Mouse (Mus musculus): ENCODE measurements at regions not wholly inside any gene's neighbourhood (a gene's known extent, or its start where the extent isn't known, plus 50 kb on each side); places are given as distances from the start of the nearest gene placed in this dataset.

GRCm38 (mm10) chr3:100773237-100773636 lies 52.0 kb upstream of the Vtcn1 start:
- no peak overlapping the region for H3ac ChIP-seq (ENCODE audit: control insufficient read depth, insufficient read length)
- H3K4me3 ChIP-seq, result no peak overlapping the region
- H3K27me3 ChIP-seq (ENCODE audit: control insufficient read depth, insufficient read depth, insufficient read length), result peaks cover 45% of the 10 kb centered on the region
- H3K4me2 ChIP-seq (ENCODE audit: low read depth), result no peak overlapping the region
- H3K79me2 ChIP-seq (ENCODE audit: control insufficient read depth, insufficient read depth), result no peaks in the 10 kb centered on the region
- TF ChIP-seq TCF3 (IDR thresholded peaks at IDR 0.05; ENCODE audit: insufficient read length, low read depth) (no peak), MYOD1 (IDR thresholded peaks at IDR 0.05; ENCODE audit: control insufficient read depth in 1 of 3, insufficient read length in 2 of 3, low read depth in 2 of 3) (no peak), REST (IDR thresholded peaks at IDR 0.05; ENCODE audit: insufficient read depth, insufficient read length) (no peak), USF1 (IDR thresholded peaks at IDR 0.05; ENCODE audit: low read depth) (no peak), MAX (IDR thresholded peaks at IDR 0.05; ENCODE audit: low read depth) (no peak), POLR2AphosphoS2 (IDR thresholded peaks at IDR 0.05; ENCODE audit: insufficient read length, low read depth) (no peak), TCF12 (IDR thresholded peaks at IDR 0.05; ENCODE audit: insufficient read depth, poor library complexity, severe bottlenecking) (no peak), MYOG (IDR thresholded peaks at IDR 0.05; ENCODE audit: control insufficient read depth in 1 of 3, insufficient read depth in 1 of 3, insufficient read length in 2 of 3, low read depth in 2 of 3) (no peak), POLR2A (IDR thresholded peaks at IDR 0.05; ENCODE audit: insufficient read length, low read depth) (no peak), SRF (IDR thresholded peaks at IDR 0.05; ENCODE audit: control insufficient read depth, insufficient read length, low read depth) (no peak), E2F4 (IDR thresholded peaks at IDR 0.05; ENCODE audit: insufficient read depth) (no peak), CEBPB (IDR thresholded peaks at IDR 0.05; ENCODE audit: insufficient read depth, poor library complexity, severe bottlenecking) (no peak)
- H3K36me3 ChIP-seq (ENCODE audit: control insufficient read depth, insufficient read depth), result no peaks in the 10 kb centered on the region

DNA sequence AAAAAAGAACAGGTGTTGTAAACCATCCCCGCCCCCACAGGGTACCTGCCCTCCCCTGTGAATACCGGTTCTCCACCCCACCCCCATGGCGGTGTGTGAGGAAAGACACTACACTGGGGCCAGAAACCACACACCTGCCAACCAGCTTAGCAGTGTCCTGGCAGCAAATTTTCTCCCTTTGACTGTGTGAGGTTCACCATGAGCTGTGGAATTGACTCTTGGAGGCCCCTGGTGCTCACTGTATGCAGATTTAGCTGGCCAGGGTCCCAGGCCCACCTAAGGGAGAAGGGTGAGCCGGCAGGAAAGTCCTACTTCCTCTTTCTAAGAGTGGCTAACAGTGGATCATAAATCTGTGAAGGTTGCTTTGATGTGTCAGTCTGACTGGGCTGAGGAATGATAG lies 53.9 kb upstream of the Vtcn1 start:
- Histone ChIP-seq H3K27me3 (ENCODE audit: control insufficient read depth, insufficient read depth, insufficient read length) (peaks cover 36% of the 10 kb centered on the region), H3K79me2 (ENCODE audit: control insufficient read depth, insufficient read depth) (no peaks in the 10 kb centered on the region), H3ac (ENCODE audit: control insufficient read depth, insufficient read length) (no peak overlapping the region), H3K4me2 (ENCODE audit: low read depth) (no peak overlapping the region), H3K36me3 (ENCODE audit: control insufficient read depth, insufficient read depth) (no peaks in the 10 kb centered on the region), H3K4me3 (no peak overlapping the region)
- no peak for TF ChIP-seq MYOD1 (IDR thresholded peaks at IDR 0.05; ENCODE audit: control insufficient read depth in 1 of 3, insufficient read length in 2 of 3, low read depth in 2 of 3)
- TF ChIP-seq TCF12 (IDR thresholded peaks at IDR 0.05; ENCODE audit: insufficient read depth, poor library complexity, severe bottlenecking), result no peak
- no peak for TF ChIP-seq TCF3 (IDR thresholded peaks at IDR 0.05; ENCODE audit: insufficient read length, low read depth)
- no peak for TF ChIP-seq USF1 (IDR thresholded peaks at IDR 0.05; ENCODE audit: low read depth)
- TF ChIP-seq POLR2A (IDR thresholded peaks at IDR 0.05; ENCODE audit: insufficient read length, low read depth), result no peak
- TF ChIP-seq POLR2AphosphoS2 (IDR thresholded peaks at IDR 0.05; ENCODE audit: insufficient read length, low read depth), result no peak
- no peak for TF ChIP-seq E2F4 (IDR thresholded peaks at IDR 0.05; ENCODE audit: insufficient read depth)
- TF ChIP-seq MYOG (IDR thresholded peaks at IDR 0.05; ENCODE audit: control insufficient read depth in 1 of 3, insufficient read depth in 1 of 3, insufficient read length in 2 of 3, low read depth in 2 of 3), result no peak
- no peak for TF ChIP-seq CEBPB (IDR thresholded peaks at IDR 0.05; ENCODE audit: insufficient read depth, poor library complexity, severe bottlenecking)
- no peak for TF ChIP-seq SRF (IDR thresholded peaks at IDR 0.05; ENCODE audit: control insufficient read depth, insufficient read length, low read depth)
- TF ChIP-seq REST (IDR thresholded peaks at IDR 0.05; ENCODE audit: insufficient read depth, insufficient read length), result no peak
- TF ChIP-seq MAX (IDR thresholded peaks at IDR 0.05; ENCODE audit: low read depth), result no peak

- H3K4me2 ChIP-seq (ENCODE audit: low read depth), result no peak overlapping the region
- TF ChIP-seq POLR2AphosphoS2 (IDR thresholded peaks at IDR 0.05; ENCODE audit: insufficient read length, low read depth) (no peak), MYOD1 (IDR thresholded peaks at IDR 0.05; ENCODE audit: control insufficient read depth in 1 of 3, insufficient read length in 2 of 3, low read depth in 2 of 3) (no peak), MAX (IDR thresholded peaks at IDR 0.05; ENCODE audit: low read depth) (no peak), E2F4 (IDR thresholded peaks at IDR 0.05; ENCODE audit: insufficient read depth) (no peak), SRF (IDR thresholded peaks at IDR 0.05; ENCODE audit: control insufficient read depth, insufficient read length, low read depth) (no peak), MYOG (IDR thresholded peaks at IDR 0.05; ENCODE audit: control insufficient read depth in 1 of 3, insufficient read depth in 1 of 3, insufficient read length in 2 of 3, low read depth in 2 of 3) (no peak), POLR2A (IDR thresholded peaks at IDR 0.05; ENCODE audit: insufficient read length, low read depth) (no peak), REST (IDR thresholded peaks at IDR 0.05; ENCODE audit: insufficient read depth, insufficient read length) (no peak), CEBPB (IDR thresholded peaks at IDR 0.05; ENCODE audit: insufficient read depth, poor library complexity, severe bottlenecking) (no peak), TCF3 (IDR thresholded peaks at IDR 0.05; ENCODE audit: insufficient read length, low read depth) (no peak), USF1 (IDR thresholded peaks at IDR 0.05; ENCODE audit: low read depth) (no peak), TCF12 (IDR thresholded peaks at IDR 0.05; ENCODE audit: insufficient read depth, poor library complexity, severe bottlenecking) (no peak)
- H3K36me3 ChIP-seq (ENCODE audit: control insufficient read depth, insufficient read depth), result no peaks in the 10 kb centered on the region
- H3K4me3 ChIP-seq, result no peak overlapping the region
- no peaks in the 10 kb centered on the region for H3K79me2 ChIP-seq (ENCODE audit: control insufficient read depth, insufficient read depth)
- H3K27me3 ChIP-seq (ENCODE audit: control insufficient read depth, insufficient read depth, insufficient read length), result peaks cover 35% of the 10 kb centered on the region
- H3ac ChIP-seq (ENCODE audit: control insufficient read depth, insufficient read length), result no peak overlapping the region
Measured at GRCm38 (mm10) chr3:100770841-100771240, 54.4 kb upstream of the Vtcn1 start.

GRCm38 (mm10) chr3:100769146-100769545 lies 56.1 kb upstream of the Vtcn1 start:
- no peak for TF ChIP-seq TCF3 (IDR thresholded peaks at IDR 0.05; ENCODE audit: insufficient read length, low read depth)
- no peak for TF ChIP-seq REST (IDR thresholded peaks at IDR 0.05; ENCODE audit: insufficient read depth, insufficient read length)
- no peak for TF ChIP-seq USF1 (IDR thresholded peaks at IDR 0.05; ENCODE audit: low read depth)
- TF ChIP-seq SRF (IDR thresholded peaks at IDR 0.05; ENCODE audit: control insufficient read depth, insufficient read length, low read depth), result no peak
- no peak for TF ChIP-seq POLR2AphosphoS2 (IDR thresholded peaks at IDR 0.05; ENCODE audit: insufficient read length, low read depth)
- no peak for TF ChIP-seq E2F4 (IDR thresholded peaks at IDR 0.05; ENCODE audit: insufficient read depth)
- TF ChIP-seq CEBPB (IDR thresholded peaks at IDR 0.05; ENCODE audit: insufficient read depth, poor library complexity, severe bottlenecking), result no peak
- Histone ChIP-seq H3ac (ENCODE audit: control insufficient read depth, insufficient read length) (no peak overlapping the region), H3K4me3 (no peak overlapping the region), H3K36me3 (ENCODE audit: control insufficient read depth, insufficient read depth) (no peaks in the 10 kb centered on the region), H3K27me3 (ENCODE audit: control insufficient read depth, insufficient read depth, insufficient read length) (peaks cover 36% of the 10 kb centered on the region), H3K4me2 (ENCODE audit: low read depth) (no peak overlapping the region), H3K79me2 (ENCODE audit: control insufficient read depth, insufficient read depth) (no peaks in the 10 kb centered on the region)
